Mouse (Mus musculus): ENCODE results near the gene Rbm20.
A peak's percentile ranks its signal among the peaks of the same experiment; 100 is the strongest.

The Rbm20 gene

DNA sequence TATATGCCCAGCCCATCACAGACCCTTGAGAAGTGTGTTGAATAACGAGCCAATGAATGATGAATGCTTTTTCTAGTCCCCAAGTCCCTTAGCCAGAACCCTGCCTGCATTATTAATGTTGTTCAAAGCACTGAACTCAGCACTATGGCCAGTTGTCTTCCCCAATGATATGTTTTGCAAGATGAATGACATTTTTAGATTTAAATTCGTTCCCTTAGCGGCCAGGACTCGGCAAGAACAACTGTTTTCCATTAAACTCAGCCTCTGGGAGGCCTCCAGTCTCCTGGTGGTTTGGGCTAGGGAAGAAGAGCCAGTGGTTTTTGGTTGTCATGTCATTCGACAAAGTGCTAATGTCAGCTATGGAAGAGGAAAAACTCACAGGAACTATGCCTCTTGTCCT lies 204.7 kb downstream of the Rbm20 start:
- DNase-seq (ENCODE audit: low spot score): no peak

DNA sequence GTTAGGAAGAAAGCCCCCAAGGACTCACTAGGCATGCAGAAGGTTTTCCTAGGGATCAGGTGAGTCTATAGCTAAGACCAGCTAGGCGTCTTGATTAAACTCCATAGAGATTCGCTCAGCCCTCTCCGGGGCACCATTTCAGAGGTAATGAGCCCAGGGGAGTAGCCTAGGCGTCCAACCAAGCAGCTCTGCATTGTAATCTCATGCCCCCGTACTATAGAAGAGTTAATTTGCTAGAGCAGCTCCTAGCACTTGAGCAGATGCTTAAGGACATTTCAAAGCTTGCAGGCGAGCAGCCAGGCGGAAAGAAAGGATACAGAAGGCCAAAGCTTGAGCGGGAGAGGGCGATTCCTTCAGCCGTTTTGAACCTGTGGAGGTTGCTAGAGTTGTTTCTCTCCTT lies 208.3 kb downstream of the Rbm20 start:
- DNase-seq (ENCODE audit: low spot score): no peak

DNA sequence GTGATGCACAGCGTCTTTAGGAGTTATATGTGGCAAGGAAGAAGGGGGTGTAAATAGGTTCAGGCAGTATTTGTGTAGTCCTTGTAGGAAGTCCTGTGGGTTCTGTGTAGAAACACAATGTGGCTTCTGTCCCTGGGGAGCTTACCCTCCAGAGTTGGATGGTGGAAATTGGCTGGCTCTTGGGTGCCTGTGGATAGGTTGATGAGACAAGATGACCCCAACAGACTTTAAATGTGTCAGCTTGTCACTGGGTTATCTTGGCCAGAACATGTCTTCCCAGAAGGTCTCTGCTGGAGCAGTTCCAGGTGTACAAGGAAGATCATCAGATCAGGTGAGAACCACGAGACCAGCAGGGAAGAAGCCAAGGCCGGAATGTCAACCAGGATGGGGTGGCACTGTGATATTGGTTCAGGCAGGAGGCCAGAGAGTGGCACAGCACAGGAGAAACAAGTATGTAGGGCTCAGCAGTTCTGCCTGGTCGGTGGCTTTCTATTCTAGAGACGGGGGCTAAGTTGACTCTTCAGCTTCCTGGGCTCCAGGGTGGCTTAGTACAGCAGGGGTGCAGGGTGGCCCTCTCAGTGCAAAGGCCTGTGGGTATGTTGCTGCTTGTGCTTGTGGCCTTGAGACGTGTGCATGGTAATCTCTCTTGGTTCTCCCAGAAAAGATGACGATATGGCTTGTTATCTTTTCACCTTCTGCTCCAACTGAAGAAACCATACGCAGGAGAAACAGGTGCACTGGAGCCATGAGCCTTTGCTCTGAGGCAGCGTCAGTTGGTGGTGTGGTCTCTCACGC lies 209.7 kb downstream of the Rbm20 start:
- DNase-seq (ENCODE audit: low spot score): no peak

DNA sequence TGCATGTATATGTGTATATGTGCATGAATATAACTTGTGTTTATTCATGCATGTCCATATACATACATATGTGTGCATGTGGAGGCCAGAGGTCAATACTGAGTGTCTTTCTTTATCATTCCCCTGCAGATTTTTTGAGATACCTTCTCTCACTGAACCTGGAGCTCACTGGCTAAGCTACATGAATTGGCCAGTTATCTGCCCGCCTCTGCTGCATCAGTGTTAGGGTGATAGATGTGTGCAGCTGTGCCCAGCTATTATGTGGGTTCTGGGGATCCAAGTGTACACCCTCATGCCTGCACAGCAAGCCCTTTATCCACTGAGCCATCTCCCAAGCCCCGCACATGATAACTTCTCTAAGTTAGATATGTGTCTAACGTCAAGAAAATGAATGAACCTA lies 210.7 kb downstream of the Rbm20 start:
- no peak for DNase-seq (ENCODE audit: low spot score)

DNA sequence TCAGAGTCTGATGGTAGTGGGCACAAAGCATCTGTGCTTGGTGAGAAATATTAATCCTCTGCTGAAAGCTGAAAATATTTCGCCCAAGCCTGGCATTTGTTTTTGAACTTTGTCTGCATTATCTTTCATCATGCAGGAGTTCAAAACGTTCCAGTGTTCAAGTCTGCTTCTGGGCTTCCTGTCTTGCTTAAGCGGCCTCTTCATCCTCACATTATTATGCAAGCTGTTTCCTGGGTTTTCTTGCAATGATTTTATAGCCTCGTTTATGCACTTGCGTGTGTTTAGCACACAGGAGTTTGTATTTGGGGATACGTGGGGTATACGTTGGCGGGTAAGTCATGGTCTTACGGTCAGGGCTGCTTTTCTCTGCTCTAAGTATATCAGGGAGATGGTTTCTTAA lies 211.2 kb downstream of the Rbm20 start:
- no peak for DNase-seq (ENCODE audit: low spot score)

DNA sequence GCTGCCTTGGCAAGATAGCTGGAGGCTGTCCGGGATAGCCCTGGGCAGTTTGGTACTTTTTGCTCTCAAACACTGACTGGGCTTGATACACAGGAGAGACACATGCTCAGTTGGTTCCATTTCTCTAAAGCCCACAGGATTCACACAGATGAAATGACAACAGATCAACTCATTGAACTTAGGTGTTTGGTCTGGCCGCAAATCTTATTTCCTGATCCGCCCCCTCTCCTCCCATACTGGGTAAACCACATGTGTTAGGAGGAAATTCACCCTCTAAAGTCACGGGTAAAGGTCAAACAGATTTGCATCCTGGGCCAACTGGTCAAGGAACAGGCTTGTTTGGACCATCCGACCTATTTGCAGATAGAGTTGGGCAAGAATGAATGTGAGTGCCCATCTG lies 212.4 kb downstream of the Rbm20 start:
- no peak for DNase-seq (ENCODE audit: low spot score)

DNA sequence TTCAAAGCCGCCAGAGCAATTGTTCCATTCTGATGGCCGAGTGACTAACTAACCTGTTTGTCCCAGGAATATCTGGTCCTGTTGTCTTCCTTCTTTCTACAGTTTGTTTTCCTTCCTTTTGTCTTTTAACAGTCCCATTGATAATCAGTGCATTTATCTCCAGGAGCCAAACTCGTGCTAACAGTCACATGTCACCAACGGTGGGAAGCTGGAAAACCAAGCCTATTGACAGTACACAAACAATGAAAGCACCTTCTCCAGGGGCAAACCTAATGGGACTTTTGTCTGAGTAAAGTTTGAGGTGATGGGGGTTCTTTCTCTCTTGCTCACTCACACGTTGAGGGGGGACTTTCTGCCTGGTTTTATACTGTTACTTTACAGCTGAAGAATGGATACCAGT lies 213.2 kb downstream of the Rbm20 start:
- no peak for DNase-seq (ENCODE audit: low spot score)

DNA sequence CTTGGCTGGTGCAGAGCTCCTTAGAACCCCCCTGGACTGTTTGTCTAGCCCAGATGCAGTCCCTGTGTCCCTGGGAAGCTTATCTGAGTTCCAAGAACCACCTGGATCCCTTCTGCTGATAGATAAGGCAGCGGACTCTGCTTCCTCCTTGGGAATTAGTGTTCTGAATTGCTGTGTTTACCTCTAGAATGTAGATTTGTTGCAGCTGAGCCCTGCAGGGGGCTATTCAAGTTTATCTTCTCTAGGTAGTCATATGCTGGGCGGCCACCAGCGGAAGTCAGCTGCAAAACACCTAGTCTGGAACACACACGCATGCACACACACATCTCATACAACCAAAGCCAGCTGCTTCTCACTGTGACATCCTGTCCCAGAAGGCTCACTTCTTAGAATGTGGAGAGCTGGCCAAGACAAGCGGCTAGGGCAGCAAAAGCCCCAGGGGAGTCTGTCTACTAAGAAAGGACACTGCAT lies 213.7 kb downstream of the Rbm20 start:
- no peak for DNase-seq (ENCODE audit: low spot score)

DNA sequence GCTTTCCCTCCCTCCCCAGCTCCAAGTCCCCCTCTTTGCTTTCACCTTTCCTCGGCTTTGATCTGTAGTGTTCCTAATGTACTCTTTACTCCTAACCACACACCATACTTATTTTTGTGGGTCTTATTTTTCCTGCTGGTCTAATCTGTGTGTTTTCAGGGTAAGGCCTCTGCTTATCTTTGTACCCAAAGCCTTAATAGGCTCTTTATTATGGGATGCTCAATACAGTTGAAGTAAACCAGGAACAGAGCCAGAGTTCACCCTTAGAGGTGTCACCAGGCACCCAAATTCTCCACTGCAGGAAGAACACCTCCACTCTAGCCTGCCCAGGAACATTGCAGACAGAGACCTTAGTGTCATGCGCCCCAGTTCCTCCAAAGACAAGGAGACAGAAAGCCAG lies 214.5 kb downstream of the Rbm20 start:
- DNase-seq (ENCODE audit: low spot score): no peak

DNA sequence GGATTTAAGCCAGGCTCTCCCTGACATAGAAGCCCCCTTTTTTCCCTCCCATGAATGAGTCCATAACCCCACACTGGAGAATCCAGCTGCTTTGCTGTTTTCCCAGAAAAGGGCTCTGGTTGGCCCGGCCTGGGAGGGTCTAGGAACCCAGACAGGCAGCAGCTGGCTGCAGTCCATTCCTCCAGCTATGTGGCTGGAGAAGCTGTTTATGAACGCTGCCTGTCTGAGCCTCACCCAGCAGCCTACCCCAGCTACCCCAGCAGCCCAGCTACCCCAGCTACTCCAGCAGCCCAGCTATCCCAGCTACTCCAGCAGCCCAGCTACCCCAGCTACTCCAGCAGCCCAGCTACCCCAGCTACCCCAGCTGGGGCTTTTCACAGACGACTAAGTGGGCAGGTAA lies 215.0 kb downstream of the Rbm20 start, which contains the start of gene Pdcd4:
TSS of gene Pdcd4 (plus strand) at position 171 of the 400 bp plus-strand sequence.
- no peak for DNase-seq (ENCODE audit: low spot score)

DNA sequence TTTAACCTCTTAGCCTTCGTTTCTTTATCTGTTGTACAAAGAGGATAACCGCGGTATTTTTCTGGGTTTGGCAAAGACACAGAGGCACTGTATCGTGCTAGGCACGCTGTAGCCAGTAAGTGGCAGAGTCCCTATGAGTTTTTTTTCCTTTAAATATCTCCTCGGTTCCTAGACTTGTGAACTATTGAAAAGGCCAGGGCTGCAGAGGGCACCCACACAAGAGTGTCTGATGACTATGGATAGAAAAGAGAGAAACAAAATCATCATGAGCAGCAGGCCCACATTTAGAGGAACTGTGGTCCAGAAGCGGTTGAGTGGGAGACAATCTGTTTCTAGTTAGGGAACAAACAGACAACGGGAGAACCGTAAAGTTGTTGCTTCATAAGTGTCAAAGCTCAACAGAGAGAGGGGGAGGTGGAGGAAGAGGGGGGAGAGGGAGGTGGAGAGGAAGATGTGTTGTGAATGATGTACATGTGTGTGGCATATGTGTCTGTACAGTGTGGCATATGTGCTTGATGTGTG lies 215.8 kb downstream of the Rbm20 start:
- DNase-seq (ENCODE audit: low spot score): no peak

DNA sequence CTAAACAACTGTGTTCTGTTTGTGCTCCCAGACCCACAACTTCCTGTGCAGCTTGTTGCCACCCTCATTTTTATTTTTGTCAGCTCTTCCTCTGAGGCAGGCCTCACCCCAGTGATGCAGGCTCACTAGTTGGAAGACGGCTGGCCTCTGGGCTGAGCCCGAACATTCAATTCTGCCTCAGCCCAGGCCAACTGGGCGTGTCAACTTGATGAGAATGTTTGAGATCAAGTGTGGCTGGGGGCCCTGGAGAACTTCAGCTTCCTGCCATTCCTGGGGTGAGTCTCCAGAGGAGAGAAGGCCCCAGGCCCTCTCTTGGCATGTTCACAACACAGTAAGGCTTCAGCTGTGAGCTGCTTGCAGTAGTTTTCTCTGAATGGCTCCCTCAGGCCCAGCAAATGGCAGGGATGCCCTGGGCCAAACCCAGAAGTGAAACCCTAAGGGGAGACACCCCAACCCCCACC lies 216.6 kb downstream of the Rbm20 start:
- no peak for DNase-seq (ENCODE audit: low spot score)

DNA sequence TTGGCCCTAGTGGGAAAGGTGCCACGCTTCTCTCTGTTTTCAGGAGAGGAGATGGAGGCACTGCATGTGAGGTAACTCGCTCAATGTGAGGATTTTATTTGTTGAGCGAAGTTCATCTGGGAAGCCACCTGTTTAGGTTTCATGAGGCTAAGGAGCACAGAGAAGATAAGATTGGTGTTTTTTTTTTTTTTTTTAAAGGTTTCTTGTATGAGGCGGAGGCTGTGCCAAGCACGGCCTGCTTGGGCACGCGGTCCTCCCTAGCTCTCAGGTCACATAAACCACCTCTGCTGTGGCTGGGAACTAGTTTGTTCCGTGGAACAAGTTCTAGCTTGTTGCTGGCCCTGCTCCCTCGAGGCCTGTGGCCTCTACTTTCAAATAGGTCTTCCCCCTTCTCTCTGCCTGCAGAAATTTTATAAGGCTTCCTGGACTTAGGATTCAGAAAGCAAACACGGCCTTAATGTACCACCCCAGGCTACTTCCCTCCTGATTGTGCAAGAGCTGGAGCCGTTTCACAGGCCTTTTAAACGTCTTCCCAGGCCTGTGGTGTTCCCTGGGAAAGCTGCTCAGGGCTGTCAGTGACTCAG lies 217.5 kb downstream of the Rbm20 start:
- no peak for DNase-seq (ENCODE audit: low spot score)

DNA sequence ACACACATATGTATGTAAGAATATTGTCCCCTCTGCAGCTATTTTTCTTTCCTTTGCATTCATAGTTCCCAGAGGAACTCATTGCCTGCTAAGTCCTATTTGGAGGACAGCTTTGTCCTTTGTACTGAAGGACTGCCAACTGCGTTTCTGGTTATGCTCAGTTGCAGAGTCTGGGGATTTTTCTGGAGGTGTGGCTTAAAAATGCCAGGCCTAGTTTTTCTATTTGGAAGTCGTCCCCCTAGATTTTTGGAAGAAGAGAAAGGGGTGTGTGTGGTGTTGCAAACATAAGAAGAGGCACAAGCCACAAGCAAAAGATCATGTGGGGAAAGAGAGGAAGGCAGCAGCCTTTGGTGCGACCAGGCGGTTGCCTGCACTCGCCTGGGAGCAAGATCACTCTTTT lies 220.9 kb downstream of the Rbm20 start:
- no peak for DNase-seq (ENCODE audit: low spot score)

DNA sequence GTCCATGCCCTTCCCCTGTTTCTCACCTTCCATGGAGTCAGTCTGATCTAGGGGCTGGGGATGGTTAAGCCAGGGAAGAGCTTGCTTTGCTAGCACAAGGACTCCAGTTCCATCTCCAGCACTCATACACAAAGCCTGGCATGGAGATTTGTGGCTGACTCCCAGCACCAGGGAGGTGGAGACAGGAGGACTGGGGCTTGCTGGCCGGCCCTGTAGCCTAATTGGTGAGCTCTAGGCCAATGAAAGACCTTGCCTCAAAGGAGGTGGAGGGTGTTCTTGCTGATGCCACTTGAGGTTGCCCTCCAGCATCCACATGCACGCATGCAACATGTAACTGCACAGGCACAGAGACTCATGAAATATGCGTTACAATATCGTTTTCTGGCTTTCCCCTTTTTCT lies 221.4 kb downstream of the Rbm20 start:
- DNase-seq (ENCODE audit: low spot score): no peak

DNA sequence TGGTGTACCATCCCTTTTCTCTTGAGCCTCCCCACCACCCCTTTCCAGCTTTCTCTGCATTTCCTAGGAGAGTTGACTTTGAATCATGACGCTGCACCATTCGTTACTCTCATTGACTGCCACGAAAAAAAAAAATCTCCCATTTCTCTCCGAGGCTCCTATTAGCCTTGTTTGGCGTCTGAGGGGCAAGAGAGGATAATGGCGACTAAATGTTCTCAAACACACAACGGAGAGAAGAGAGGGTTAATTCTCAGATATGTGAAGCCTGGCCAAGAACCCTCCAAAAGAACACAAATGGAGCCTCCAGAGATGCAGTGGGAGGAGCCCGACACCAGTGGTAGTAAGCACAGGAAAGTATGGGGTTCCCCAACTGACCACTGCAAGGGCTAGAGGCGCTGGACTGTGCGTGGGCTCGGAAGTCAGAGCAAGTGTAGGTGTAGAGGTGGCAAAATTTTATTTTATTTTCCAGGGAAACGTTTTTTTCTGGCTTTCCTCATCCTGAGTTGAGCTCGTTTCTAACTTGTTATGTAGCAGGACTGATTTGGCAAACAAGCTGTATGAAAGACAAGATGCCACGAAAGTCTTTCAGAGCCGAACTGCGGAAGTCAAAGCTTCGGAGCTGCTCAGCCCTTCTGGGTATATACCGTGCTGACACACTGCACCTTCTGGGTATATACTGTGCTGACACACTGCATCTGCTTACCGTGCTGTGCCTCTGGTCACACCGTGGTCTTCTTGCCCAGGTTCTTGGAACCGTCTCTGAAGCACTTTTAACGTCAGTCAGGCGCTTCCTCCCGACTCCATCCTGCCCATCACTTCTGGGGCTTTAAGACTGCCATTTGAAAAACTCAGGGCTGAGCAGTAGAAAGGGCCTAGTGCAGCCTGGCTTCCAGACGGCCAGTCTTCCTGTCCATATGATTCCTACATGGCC lies 222.1 kb downstream of the Rbm20 start:
- DNase-seq (ENCODE audit: low spot score): no peak

DNA sequence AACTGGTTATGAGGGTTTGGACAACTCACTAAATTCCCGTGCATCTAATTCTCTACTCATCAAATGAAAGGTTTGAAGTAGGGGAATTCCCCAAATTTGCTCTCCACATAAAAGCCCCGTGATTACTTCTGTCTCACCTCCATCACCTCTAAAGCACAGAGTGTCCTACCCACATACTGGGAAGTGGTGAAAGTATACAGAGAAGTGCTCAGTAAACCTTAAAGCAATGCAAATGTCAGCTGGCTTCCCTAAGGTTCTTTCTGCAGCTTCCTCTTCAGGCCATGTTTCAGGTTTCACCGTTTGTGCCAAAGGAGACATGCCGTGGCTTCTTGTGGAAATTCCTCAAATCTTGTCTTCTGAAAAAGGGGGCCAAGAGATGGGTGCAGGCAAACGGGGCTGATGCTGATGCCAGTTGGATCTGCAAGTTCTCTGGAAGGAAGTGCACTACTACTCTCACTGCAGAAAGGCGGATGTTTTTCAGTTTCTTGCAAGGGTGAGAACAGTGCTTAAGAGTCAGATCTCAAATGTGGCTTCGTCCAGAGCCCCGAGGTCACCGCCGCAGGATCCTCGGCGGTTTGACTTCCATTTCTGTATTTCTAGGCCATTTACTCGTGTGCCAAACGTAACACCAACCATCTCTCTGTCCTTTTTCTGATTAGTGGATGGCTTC lies 223.0 kb downstream of the Rbm20 start:
- no peak for DNase-seq (ENCODE audit: low spot score)

DNA sequence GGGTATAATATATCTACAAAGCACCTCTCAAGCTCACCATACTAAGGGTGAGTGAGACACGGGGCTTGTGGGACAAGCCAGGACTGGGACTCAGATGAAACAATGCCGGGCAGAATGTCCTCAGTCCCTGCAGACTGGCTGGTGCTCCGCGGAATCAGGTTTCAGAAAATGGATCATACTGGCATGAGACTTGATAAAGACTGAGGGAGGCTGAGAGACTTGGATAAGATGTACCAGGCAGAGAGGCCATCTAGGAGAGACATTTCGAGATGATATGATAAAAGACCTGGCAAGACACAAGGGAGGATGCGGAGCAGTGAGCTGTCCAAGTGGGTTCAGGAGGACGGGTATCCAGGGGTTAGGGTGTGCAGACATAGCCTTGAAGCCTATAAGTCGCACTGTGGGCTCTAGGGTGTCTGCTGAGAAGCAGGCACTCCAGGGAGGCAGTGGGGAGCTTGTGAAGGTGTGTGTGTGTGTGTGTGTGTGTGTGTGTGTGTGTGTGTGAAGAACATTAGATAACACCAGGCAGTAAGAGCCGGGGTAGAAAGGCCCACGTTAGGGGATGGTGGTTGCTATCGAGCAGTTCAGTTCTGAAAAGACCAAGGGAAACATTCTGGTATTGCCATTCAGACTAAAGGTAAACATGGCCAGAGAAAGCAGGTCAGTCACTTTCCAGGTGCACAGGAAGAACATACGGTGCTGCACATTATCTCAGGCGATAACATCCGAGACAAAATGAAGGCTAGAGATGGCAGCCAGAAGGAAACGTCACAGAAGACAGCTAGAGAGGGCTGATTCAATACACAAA lies 225.0 kb downstream of the Rbm20 start:
- no peak for DNase-seq (ENCODE audit: low spot score)

DNA sequence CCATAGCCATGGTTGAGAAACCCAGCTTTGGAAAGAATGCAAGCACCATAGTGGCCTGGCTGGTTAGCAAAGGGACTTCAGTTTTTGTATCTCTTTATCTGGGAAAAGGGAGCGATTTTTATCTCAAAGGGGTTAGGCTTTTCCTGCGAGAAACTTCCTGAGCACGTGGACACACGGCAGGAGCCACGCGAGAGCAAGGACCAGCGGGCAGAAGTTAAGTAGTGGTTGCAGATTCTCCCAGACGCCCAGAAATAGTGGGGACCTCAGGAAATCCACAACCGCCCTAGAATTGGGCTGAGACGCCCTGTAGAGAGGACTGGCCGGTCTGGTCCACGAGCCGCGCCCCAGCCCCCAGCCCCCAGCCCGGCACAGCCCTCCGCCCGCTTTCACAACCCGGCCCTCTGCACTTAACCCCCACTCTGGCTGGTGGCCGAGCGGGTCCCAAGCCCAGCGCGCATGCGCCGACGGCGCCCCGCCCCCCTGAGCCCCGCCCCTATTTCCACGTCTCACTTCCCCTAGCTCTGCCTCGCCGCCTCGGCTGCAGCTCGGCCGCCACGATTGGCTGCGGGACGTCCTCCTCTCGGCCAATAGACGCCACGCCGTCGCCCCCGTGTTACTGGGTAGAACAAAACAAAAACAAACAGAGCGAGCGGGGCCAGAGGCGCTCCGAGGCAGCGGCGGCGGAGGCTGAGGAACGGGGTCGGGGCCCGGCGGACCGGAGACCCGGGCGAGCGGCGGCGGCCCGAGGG lies 225.8 kb downstream of the Rbm20 start:
- peak; percentile 94 for DNase-seq (ENCODE audit: low spot score)

Data from left cerebral cortex, adult 11 months (tissue).